Mouse (Mus musculus): ENCODE results near the gene Ppp1r9a. TPM values are rescaled to one million over a fixed set of nuclear protein-coding genes. Genes with fewer than 3 reads are reported as not detected.

Ppp1r9a gene
- polyA plus RNA-seq, 1 experiment from 2014 or later, result 27.0 TPM

DNA sequence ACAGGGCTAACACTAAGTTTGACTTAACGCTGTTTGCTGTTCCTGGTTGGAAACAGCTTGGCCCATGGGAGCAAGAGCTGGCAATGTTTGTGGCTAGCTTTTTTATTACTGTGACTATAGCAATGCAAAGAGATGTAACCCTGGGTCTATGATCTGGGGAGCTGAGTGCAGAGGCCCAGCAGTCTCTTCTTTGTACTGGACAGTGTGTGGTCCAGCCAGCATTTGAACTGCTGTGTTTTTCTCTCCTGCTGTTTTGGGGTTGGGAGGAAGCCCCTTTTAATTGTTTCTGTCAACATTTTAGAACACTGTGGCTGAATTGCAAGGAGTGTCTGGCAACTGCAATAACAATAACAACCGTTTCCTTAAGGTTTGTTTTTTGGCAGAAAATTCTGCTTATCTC is 180.0 kb downstream of the Ppp1r9a start:
- no peak overlapping the region for H3K9ac ChIP-seq (replicated peaks)
- H3K36me3 ChIP-seq, result no peaks in the 10 kb centered on the region
- ATAC-seq (ENCODE audit: insufficient number of reproducible peaks, insufficient read depth, low FRiP score, low TSS enrichment, low read depth), result no peak
- H3K4me3 ChIP-seq (replicated peaks), result no peak overlapping the region
- peaks cover 22% of the 10 kb centered on the region for H3K4me1 ChIP-seq (replicated peaks)
- no peak overlapping the region for H3K4me2 ChIP-seq
- no peaks in the 10 kb centered on the region for H3K27me3 ChIP-seq
- H3K27ac ChIP-seq, result peak overlapping the region; percentile 58; the same call in 1 of the 2 replicates
- 36% methylated on average over 2 of the region's 2 CpGs for WGBS
- no peaks in the 10 kb centered on the region for H3K9me3 ChIP-seq

DNA sequence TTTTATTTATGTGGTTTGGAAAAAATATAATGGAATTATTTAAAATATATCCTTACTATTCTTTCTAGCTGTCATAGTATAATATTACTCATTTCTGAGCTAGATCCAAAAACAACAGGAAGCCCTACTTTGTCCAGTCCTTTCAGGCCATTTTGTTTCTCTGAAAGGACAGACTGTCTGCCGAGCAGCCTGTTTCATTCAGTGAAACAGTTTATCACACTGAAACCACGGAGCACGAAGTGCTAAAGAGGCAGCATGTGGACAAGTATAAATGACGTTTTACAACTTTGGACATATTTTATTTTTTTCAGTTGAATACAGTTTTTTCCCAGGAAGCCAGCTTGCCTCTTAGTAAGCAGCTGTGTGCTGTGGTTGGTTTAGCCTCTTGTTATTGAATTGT is 181.2 kb downstream of the Ppp1r9a start:
- H3K36me3 ChIP-seq, result no peaks in the 10 kb centered on the region
- no peak for ATAC-seq (ENCODE audit: insufficient number of reproducible peaks, insufficient read depth, low FRiP score, low TSS enrichment, low read depth)

DNA sequence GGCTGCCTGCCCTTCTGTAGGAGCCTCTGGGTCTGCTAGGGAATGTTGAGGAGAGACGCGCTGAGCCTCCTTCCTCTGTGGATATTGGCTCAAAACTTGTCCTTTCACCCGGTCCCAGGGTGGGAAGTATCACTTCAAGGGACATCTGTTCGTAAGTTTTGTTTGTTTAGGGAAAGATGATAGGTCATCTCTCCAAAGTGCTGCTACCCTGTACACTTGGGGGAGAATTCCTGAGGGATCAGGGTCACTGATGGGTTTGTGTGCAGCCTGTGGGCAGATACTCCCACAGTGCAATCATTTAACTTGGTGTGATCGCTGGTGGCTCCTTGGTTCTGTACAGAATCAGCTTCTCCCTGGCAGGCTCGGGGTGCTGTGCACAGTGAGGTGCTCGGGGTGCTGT is 189.2 kb downstream of the Ppp1r9a start:
- no peak for ATAC-seq (ENCODE audit: insufficient number of reproducible peaks, insufficient read depth, low FRiP score, low TSS enrichment, low read depth)
- WGBS, result 84% methylated on average over 7 of the region's 7 CpGs

More for the DNA sequence above, 181.2 kb downstream of the Ppp1r9a start:
- Histone ChIP-seq H3K27ac (no peak overlapping the region), H3K9me3 (no peaks in the 10 kb centered on the region), H3K4me1 (replicated peaks) (peaks cover 22% of the 10 kb centered on the region), H3K4me3 (replicated peaks) (no peak overlapping the region), H3K4me2 (no peak overlapping the region), H3K27me3 (no peaks in the 10 kb centered on the region), H3K9ac (replicated peaks) (no peak overlapping the region)
- WGBS, result 38% methylated on average over 4 of the region's 4 CpGs

DNA sequence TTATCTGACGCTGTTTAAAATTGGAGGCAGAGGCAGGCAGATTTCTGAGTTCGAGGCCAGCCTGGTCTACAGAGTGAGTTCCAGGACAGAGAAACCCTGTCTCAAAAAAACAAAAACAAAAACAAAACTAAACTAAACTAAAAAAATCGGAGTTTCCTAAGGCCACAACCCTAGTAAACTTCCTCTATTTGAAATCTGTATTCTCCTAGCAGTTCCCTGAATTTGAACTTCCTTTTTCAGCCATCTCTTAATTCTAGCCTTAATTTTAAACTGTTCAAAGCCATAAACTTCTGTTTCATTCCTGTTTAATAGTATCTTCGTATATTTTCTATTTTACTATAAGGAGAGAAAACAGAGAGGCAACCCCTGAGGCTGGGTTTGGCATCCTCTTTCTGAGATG is 190.1 kb downstream of the Ppp1r9a start:
- H3K4me1 ChIP-seq (replicated peaks), result peaks cover 22% of the 10 kb centered on the region
- H3K9ac ChIP-seq (replicated peaks), result no peak overlapping the region
- no peak for ATAC-seq (ENCODE audit: insufficient number of reproducible peaks, insufficient read depth, low FRiP score, low TSS enrichment, low read depth)
- H3K27me3 ChIP-seq, result no peaks in the 10 kb centered on the region
- H3K36me3 ChIP-seq, result no peaks in the 10 kb centered on the region
- no peaks in the 10 kb centered on the region for H3K9me3 ChIP-seq
- peak overlapping the region; percentile 31; the same call in 1 of the 2 replicates for H3K27ac ChIP-seq
- H3K4me2 ChIP-seq, result no peak overlapping the region
- 92% methylated on average over 4 of the region's 4 CpGs for WGBS
- no peak overlapping the region for H3K4me3 ChIP-seq (replicated peaks)

More for the DNA sequence above, 189.2 kb downstream of the Ppp1r9a start:
- Histone ChIP-seq H3K9ac (replicated peaks) (no peak overlapping the region), H3K4me3 (replicated peaks) (no peak overlapping the region), H3K36me3 (no peaks in the 10 kb centered on the region), H3K4me1 (replicated peaks) (peaks cover 17% of the 10 kb centered on the region), H3K27me3 (no peaks in the 10 kb centered on the region), H3K27ac (no peak overlapping the region), H3K4me2 (no peak overlapping the region), H3K9me3 (no peaks in the 10 kb centered on the region)

DNA sequence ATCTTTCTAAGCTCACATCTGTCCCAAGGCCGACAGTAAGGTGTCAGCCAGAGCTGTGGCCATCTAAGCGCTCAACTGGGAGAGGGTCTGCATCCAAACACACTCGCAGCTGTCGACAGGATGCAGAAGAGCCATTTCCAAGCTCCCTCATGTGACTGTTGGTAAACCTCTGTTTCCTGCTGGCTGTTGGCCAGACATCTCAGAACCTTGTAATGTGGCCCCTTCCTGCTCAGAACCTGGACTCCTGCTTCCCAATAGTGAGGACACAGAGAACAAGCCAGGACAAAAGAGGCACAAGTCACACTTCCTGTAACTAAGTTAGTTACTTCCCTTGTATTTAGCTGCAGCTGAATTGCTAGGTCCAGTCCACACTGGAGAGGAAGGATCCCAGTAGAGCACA is 190.8 kb downstream of the Ppp1r9a start:
- no peak overlapping the region for H3K9ac ChIP-seq (replicated peaks)
- no peaks in the 10 kb centered on the region for H3K36me3 ChIP-seq
- no peaks in the 10 kb centered on the region for H3K9me3 ChIP-seq
- peaks cover 22% of the 10 kb centered on the region for H3K4me1 ChIP-seq (replicated peaks)
- H3K27ac ChIP-seq, result peak overlapping the region; percentile 31; the same call in 1 of the 2 replicates
- ATAC-seq (ENCODE audit: insufficient number of reproducible peaks, insufficient read depth, low FRiP score, low TSS enrichment, low read depth), result no peak
- H3K4me3 ChIP-seq (replicated peaks), result no peak overlapping the region
- no peaks in the 10 kb centered on the region for H3K27me3 ChIP-seq
- H3K4me2 ChIP-seq, result no peak overlapping the region
- 62% methylated on average over 4 of the region's 4 CpGs for WGBS

DNA sequence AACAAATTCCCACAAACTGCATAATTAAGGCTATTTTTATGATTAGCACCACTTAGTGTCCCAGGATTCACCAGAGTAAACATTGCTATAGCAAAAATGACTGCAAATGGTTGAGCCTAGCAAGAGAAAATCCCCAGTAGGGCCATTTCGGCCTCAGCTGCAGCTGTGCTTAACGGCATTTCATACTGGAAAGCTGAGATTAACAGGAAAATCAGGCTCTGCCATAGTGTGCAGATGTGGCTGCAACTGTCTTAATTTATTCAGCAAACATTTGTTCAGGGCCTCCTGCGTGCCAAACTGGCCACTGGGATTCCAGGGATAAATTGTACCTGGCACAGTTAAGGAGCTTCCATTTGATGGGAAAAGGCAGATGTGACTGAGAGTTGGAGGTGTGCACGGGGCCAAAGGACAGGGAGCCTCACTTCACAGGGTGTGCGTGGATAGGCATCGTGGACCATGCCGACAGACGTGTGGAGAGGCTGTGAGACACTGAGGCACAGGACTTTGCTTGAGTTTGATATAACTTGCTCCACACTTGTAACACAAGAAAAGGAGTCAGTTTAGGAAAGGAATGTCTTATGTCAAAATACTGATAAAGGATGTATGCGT is 192.8 kb downstream of the Ppp1r9a start:
- no peaks in the 10 kb centered on the region for H3K9me3 ChIP-seq
- H3K4me1 ChIP-seq (replicated peaks), result peaks cover 40% of the 10 kb centered on the region
- no peak overlapping the region for H3K9ac ChIP-seq (replicated peaks)
- H3K36me3 ChIP-seq, result no peaks in the 10 kb centered on the region
- 75% methylated on average over 9 of the region's 9 CpGs for WGBS
- no peak overlapping the region for H3K4me3 ChIP-seq (replicated peaks)
- H3K4me2 ChIP-seq, result no peak overlapping the region
- H3K27me3 ChIP-seq, result no peaks in the 10 kb centered on the region
- ATAC-seq (ENCODE audit: insufficient number of reproducible peaks, insufficient read depth, low FRiP score, low TSS enrichment, low read depth), result no peak
- H3K27ac ChIP-seq, result peak overlapping the region; percentile 60; the same call in 1 of the 2 replicates

DNA sequence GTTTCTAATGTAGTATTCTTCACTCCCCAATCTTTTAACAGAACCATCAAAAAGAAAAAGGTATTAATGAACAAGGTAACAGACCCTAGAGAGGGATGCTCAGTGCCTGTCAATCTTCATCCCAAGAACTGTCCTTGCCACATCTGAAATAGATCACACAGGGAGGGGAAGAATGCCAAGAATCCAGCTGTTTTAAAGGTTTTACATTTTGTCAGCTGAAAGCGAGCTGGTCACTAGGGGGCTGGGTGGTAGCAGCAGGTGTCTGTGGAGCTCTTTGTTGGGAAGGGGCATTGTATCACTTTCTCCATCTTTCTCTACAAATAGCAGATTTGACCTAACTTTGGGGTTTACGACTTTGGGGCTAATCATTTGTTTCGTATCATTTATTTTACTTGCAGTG is 194.6 kb downstream of the Ppp1r9a start:
- WGBS, result 49% methylated on average over 3 of the region's 3 CpGs
- Histone ChIP-seq H3K27me3 (no peaks in the 10 kb centered on the region), H3K4me1 (replicated peaks) (peaks cover 46% of the 10 kb centered on the region), H3K4me3 (replicated peaks) (no peak overlapping the region), H3K36me3 (no peaks in the 10 kb centered on the region), H3K9ac (replicated peaks) (no peak overlapping the region), H3K9me3 (no peaks in the 10 kb centered on the region), H3K4me2 (no peak overlapping the region), H3K27ac (no peak overlapping the region)
- ATAC-seq (ENCODE audit: insufficient number of reproducible peaks, insufficient read depth, low FRiP score, low TSS enrichment, low read depth), result no peak

DNA sequence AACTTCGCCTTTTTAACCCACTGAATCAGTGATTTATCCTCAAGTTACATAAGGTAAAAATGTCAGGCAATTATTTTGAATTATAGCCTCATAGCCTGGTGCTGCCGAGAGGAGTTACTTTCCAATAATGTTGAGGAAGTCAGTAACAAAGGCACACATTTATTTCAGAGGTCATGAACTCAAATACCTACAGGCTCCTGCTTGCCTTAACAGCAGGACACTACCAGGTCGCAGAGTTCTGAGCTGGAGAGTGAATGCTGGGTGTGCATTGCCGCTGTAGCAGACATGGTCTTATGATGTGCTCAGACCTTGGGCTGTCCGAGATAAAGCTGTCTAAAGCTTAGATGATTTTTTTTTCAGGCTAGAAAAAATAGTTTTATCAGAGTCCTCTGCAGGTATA is 196.6 kb downstream of the Ppp1r9a start:
- Histone ChIP-seq H3K27ac (peak overlapping the region; percentile 54), H3K4me3 (replicated peaks) (no peak overlapping the region)

DNA sequence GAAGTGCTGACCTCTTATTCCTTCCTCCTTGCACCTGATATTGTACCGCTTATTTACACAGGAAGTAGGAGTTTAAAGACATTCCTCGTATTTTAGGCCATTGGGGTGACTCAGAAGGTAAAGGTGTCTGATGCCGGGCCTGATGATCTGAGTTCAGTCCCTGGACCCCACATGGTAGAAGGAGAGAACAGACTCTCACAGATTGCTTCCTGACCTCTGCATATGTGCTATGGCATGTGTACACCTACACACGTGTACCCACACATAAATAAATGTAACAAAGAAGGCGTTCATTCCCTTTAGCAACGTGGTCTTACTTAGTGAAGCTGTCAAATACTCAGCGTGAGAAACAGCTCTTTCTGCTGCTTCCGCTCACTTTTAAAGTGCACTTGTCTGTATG is 197.1 kb downstream of the Ppp1r9a start:
- Histone ChIP-seq H3K4me2 (no peak overlapping the region), H3K9me3 (no peaks in the 10 kb centered on the region), H3K4me1 (replicated peaks) (peaks cover 49% of the 10 kb centered on the region), H3K9ac (replicated peaks) (no peak overlapping the region), H3K4me3 (replicated peaks) (no peak overlapping the region), H3K27me3 (no peaks in the 10 kb centered on the region), H3K36me3 (no peaks in the 10 kb centered on the region), H3K27ac (peak overlapping the region; percentile 54)
- 7% methylated on average over 8 of the region's 8 CpGs for WGBS
- no peak for ATAC-seq (ENCODE audit: insufficient number of reproducible peaks, insufficient read depth, low FRiP score, low TSS enrichment, low read depth)

More for the DNA sequence above, 196.6 kb downstream of the Ppp1r9a start:
- Histone ChIP-seq H3K9ac (replicated peaks) (no peak overlapping the region), H3K4me1 (replicated peaks) (peaks cover 49% of the 10 kb centered on the region), H3K4me2 (no peak overlapping the region), H3K9me3 (no peaks in the 10 kb centered on the region), H3K27me3 (no peaks in the 10 kb centered on the region), H3K36me3 (no peaks in the 10 kb centered on the region)
- 0 out of 2 replicates have a peak, but pooled peaks have one; percentile 38 for ATAC-seq (ENCODE audit: insufficient number of reproducible peaks, insufficient read depth, low FRiP score, low TSS enrichment, low read depth)
- 5% methylated on average over 5 of the region's 5 CpGs for WGBS

DNA sequence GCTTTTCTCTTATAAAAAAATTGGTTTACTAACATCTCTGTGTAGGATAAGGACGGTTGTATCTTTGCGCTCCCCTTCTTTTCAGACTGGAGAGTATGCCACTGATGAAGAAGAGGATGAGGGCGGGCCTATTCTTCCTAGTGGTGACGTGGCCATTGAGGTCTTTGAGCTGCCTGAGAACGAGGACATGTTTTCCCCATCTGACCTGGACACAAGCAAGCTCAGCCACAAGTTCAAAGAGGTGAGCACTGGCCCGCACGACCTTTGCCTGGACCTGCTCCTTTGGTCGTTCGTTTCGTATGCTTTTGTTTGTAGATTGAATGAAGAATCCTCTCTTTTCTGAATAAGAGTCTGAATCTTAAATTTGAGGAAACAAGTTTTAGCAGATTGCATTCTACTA is 197.6 kb downstream of the Ppp1r9a start:
- ATAC-seq (ENCODE audit: insufficient number of reproducible peaks, insufficient read depth, low FRiP score, low TSS enrichment, low read depth), result no peak
- WGBS, result 52% methylated on average over 10 of the region's 10 CpGs
- Histone ChIP-seq H3K9me3 (no peaks in the 10 kb centered on the region), H3K4me1 (replicated peaks) (peaks cover 49% of the 10 kb centered on the region), H3K4me3 (replicated peaks) (no peak overlapping the region), H3K27ac (peak overlapping the region; percentile 54; the same call in 1 of the 2 replicates), H3K4me2 (no peak overlapping the region), H3K36me3 (no peaks in the 10 kb centered on the region), H3K9ac (replicated peaks) (no peak overlapping the region), H3K27me3 (no peaks in the 10 kb centered on the region)

DNA sequence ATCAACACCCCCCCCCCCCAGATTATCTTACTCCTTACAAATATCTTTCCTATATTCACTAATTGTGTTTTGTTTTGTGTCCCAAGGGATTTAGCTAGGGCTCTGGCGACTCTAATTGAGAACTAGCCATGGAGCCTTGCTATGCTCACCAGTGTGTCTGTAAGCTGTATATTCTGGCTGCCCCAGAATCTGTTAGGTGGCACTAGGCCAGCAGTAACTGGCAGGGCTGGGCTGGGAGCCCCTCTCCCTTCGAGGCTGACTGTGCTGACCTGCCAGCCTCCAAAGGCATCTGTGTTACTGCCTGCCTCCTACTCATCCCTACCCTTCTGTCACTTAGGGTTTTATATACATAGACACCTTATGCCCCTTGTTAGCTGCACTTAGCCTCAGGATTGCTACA is 200.0 kb downstream of the Ppp1r9a start:
- no peak overlapping the region for H3K9ac ChIP-seq (replicated peaks)
- H3K9me3 ChIP-seq, result no peaks in the 10 kb centered on the region
- no peak overlapping the region for H3K4me3 ChIP-seq (replicated peaks)
- H3K36me3 ChIP-seq, result no peaks in the 10 kb centered on the region
- no peak for ATAC-seq (ENCODE audit: insufficient number of reproducible peaks, insufficient read depth, low FRiP score, low TSS enrichment, low read depth)
- H3K4me1 ChIP-seq (replicated peaks), result peaks cover 36% of the 10 kb centered on the region
- H3K4me2 ChIP-seq, result no peak overlapping the region
- no peaks in the 10 kb centered on the region for H3K27me3 ChIP-seq
- 13% methylated on average over 2 of the region's 2 CpGs for WGBS
- H3K27ac ChIP-seq, result no peak overlapping the region

DNA sequence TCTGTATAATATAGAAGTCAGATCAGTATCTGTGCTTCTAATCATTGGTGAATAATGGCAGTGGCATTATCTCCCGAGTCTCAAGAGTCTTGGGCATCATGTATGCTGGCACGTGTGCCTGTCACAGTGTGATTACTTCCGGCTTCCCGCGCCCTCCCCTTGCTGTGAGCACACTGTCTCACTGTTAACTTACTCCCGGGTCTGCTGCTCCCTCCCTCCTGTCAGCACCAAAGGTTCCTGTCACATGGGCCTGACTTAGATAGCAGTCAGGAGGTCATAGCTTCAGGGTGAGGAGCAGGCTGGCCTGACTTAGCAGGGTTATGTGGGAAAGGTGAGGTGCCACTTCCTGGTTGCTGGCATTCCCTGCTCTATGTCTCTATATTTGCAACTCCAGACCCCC is 201.1 kb downstream of the Ppp1r9a start:
- Histone ChIP-seq H3K27me3 (no peaks in the 10 kb centered on the region), H3K4me1 (replicated peaks) (peaks cover 36% of the 10 kb centered on the region), H3K4me2 (no peak overlapping the region), H3K27ac (no peak overlapping the region), H3K4me3 (replicated peaks) (no peak overlapping the region), H3K9me3 (no peaks in the 10 kb centered on the region), H3K36me3 (no peaks in the 10 kb centered on the region), H3K9ac (replicated peaks) (no peak overlapping the region)
- no peak for ATAC-seq (ENCODE audit: insufficient number of reproducible peaks, insufficient read depth, low FRiP score, low TSS enrichment, low read depth)
- WGBS, result 27% methylated on average over 6 of the region's 6 CpGs

Data from limb, embryonic 12.5 days (tissue).